Mouse (Mus musculus): ENCODE results near the gene Top2a. TPM values are rescaled to one million over a fixed set of nuclear protein-coding genes. Genes with fewer than 3 reads are reported as not detected.
"Not testable (repeated sequence)": the region's sequence is repeated elsewhere in the genome, so short reads cannot be mapped to it uniquely, and the experiment has no call there.

Gene Top2a
- total RNA-seq, 2 experiments from 2014 or later: 97.3 to 114 TPM

DNA sequence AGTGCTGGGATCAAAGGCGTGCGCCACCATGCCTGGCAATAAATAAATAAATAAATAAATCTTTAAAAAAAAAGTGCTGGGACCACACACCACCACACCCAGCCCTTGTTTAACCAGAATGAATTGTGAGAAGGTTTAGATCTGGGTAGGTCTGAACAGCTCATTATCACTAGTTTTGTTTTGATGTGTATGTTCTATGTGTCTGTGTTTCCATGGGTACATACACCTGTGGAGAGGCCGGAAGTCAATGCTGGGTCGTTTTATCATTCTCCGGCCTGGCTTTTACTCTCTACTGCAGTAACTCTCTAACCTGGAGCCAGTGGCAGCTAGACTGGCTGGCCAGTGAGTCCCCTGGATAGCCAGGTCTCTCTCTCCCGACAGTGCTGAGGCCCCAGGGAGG is 33.1 kb downstream of the Top2a start:
- no peak for DNase-seq (ENCODE audit: low spot score in 2 of 2)

- not testable (repeated sequence) for DNase-seq (ENCODE audit: low spot score in 2 of 2)
Measured at GRCm38 (mm10) chr11:98988260-98988659, 35.7 kb downstream of the Top2a start.

GRCm38 (mm10) chr11:98985542-98985941 is 38.4 kb downstream of the Top2a start:
- no peak for DNase-seq (ENCODE audit: low spot score in 2 of 2)

- no peak for DNase-seq (ENCODE audit: low spot score in 2 of 2)
Measured at GRCm38 (mm10) chr11:98983551-98983950, 40.4 kb downstream of the Top2a start.

DNA sequence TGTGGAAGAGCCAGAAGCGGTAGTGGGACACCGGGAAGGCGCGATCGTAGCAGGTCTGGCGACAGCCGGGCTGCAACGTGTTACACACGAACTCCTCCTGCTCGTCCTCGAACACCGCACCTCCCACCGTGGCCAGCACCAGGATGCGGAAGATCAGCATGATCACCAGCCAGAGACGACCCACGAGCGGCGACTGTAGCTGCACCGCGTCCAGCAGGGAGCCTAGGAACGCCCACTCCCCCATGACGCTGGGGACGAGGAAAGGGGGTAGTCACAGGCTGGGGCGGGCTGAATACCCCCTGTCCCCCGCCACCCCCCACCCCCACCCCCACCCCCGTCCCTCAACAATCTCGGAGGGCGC is 41.2 kb downstream of the Top2a start, which contains the start of gene Gjd3:
Gjd3 (minus strand) TSS at position 244 of the 361 bp plus-strand sequence.
- no peak for DNase-seq (ENCODE audit: low spot score in 2 of 2)

GRCm38 (mm10) chr11:98981997-98982772 is 41.8 kb downstream of the Top2a start:
- no peak for DNase-seq (ENCODE audit: low spot score in 2 of 2)

DNA sequence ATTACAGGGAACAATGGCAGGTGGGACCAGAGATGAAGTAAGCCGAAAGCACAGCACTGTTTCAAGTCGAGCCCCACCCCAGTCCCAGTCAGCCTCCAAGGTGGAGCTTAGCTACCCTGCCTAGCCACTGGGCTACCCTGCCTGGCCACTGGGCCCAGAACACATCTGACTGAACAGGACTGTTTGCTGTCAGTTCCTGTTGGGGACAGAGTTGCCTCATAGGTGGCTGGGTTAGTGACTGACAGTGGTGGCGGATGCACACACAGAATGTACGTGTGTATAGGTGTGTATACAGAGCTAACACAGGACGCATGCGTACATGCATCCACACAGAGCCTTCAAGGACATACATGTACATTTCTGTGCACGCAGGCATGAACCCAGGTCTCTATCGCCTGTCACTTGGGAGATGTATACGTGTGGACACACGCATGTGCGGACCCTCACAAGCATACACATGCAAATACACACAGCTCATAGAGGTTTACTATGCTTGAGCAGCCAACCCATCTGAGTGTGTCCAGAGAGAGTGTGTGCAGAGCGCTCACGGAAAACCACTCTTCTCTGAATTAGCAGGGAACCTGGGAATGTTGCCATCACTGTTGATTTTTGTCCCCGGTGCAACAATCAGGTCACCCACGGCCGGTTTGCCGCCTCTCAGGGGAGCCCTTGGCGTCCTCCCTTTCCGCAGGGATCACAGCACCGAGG is 42.5 kb downstream of the Top2a start:
- no peak for DNase-seq (ENCODE audit: low spot score in 2 of 2)

DNA sequence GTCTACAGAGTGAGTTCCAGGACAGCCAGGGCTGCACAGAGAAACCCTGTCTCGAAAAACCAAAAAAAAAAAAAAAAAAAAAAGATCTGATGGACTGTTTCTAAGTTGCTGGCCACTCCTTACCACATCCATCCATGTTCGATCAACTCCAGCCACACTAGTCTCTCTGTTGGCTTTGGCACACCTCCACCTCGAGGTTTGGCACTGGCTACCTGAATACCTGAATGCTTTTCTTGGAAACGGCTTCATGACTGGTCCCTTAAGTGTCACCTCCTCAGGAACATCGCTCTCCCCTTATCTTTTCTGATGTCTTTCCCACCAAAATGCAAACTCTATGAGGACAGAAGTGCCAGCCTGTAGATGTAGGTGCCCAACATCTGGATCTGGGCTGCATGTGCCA is 44.6 kb downstream of the Top2a start:
- DNase-seq (ENCODE audit: low spot score in 2 of 2): no peak

DNA sequence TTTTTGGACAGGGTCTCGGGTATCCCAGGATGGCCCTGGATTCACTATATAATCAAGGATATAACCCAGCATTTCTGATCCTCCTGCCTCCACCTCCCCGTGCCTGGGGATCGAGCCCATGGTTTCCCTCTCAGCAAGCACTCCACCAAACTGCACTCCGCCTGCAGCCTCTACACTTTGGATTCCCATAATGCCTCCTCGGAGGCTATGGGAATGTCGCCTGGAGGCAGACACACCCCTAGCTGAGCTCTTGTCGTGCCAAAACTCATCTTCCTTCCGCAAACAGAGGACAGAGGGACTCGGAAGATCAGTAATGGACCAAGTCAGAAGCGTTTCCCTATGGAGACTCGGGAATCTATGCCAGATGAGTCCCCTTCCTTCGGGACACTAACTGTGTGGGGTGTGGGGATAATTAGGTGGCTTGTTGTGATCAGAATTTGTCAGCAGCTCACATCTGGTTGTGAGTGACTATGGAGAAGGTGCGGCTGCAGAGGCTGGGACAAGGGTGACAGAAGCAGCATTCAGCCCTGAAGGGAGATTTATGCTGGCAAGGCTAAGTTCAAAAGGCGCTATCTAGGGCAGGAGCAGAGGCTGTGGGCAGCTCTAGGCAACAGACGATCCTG is 45.4 kb downstream of the Top2a start:
- no peak for DNase-seq (ENCODE audit: low spot score in 2 of 2)

DNA sequence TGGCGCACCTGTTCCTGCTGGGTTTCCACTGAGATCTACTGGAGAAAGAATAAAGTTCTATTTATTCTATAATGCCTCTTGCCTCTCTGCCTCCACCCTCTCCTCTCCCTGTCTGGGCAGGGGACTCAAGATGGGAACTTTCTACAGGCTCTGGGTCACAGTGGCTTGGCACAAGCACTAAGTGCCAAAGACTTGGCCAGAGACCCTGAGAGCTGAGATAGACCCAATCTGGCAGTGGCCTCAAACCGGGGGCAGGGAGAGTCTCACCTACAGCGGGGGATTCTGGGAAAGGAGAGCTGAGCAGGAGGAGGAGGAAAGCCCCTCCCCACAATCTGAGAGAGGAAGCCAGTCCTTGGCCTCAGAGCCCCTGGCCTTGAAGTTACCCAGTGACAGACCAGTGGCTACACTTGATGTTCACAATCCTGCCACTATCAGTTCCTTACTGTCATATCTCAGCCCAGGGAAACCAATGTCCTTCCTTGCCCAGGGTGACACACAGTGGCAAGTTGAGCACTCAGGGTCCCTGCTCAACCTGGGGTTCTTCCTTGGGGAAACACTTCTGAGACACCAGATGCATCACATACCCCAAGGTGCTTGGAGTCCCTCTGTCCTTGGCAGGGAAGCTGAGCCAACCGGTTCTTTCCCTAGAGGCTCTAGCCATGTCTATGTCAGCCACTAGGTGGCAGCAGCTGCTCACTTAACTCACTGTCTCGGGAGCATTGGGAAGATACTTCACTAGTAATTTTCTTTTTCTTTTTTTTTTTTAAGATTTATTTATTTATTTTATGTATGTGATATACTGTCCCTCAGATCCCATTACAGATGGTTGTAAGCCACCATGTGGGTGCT is 48.9 kb downstream of the Top2a start:
- DNase-seq (ENCODE audit: low spot score in 2 of 2): no peak

DNA sequence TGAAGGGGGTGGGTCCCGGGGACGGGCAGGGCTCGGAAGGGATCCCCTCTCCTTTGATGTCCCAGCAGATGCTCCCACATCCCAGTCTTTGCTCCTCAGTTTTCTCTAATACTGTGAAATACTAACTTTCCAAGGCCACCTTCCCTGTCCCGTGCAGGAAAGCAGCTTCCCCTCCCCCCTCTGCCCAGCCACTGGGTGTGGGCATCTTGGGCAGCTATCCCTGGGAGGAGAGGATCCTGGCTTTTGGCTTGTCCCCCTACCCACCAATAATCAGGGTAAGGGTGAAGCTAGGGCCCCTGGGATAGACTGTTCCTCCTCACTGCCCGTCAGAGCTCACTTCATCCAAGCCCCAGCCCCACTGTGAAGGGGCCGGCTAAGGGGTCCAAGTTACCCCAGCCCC is 49.8 kb downstream of the Top2a start:
- no peak for DNase-seq (ENCODE audit: low spot score in 2 of 2)

GRCm38 (mm10) chr11:98973584-98973983 is 50.4 kb downstream of the Top2a start:
- DNase-seq (ENCODE audit: low spot score in 2 of 2): no peak

GRCm38 (mm10) chr11:98972801-98973360 is 51.1 kb downstream of the Top2a start:
- DNase-seq (ENCODE audit: low spot score in 2 of 2): no peak

GRCm38 (mm10) chr11:98972215-98972614 is 51.8 kb downstream of the Top2a start:
- DNase-seq (ENCODE audit: low spot score in 2 of 2): peak in 1 of 2 experiments; percentile 75

- no peak for DNase-seq (ENCODE audit: low spot score in 2 of 2)
Measured at GRCm38 (mm10) chr11:98971316-98972031, 52.5 kb downstream of the Top2a start.

- DNase-seq (ENCODE audit: low spot score in 2 of 2): no peak
Measured at GRCm38 (mm10) chr11:98970191-98970925, 53.6 kb downstream of the Top2a start.

GRCm38 (mm10) chr11:98969496-98969927 is 54.5 kb downstream of the Top2a start:
- no peak for DNase-seq (ENCODE audit: low spot score in 2 of 2)

DNA sequence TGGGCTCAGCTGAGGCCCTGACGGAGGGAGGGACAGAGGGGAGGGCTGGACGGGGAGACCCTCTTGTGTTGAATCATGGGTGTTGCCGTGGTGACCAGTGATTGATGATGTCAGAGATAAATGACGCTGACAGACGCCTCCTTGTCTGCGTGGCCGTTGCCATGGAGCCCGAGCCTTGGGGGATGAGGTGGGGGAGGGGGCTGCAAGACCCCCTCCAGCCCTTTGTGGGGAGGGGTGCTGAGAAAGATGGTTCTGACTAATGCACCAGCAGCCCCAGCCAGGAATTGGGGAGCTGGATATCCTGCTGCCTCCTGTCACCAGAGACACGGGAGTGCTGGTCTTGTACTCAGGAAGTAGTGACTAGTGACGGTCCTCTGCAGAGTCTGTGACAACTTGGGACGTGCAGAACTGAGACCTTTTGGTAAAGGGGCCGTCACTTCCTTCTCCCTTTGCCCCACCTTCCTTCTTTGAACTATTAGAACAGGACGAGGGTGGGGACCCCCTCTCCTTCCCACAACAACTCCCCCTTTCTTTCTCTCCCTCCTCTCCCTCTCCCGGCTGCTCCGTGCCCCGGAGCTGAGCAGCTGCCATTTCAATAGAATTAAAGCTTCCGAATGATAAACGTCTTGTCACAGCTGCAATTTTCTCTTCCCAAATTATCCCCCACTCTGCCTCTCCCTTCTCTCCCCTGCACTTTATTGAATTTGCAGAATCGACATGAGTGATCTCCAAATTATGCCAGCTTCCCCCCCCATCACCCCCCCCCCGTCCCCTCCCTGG is 55.1 kb downstream of the Top2a start:
- DNase-seq (ENCODE audit: low spot score in 2 of 2): no peak

GRCm38 (mm10) chr11:98968079-98968478 is 55.9 kb downstream of the Top2a start:
- no peak for DNase-seq (ENCODE audit: low spot score in 2 of 2)

Measured in adrenal gland, postnatal 4 days (tissue).